9 mouse cellular contexts compared by ENCODE assay signal in genomic region chr2:69100706-69101105, GRCm38 (mm10). TPM values are rescaled to one million over a fixed set of nuclear protein-coding genes. Genes with fewer than 3 reads are reported as not detected.
A peak's percentile ranks its signal among the peaks of the same experiment; 100 is the strongest.
DNase-seq lines count a peak whose midpoint lies in the region; ATAC-seq and TF ChIP-seq lines count a peak whose summit lies in the region.
"Had no signal": no experiment of that assay in that cellular context is flagged by ENCODE, and none has a peak within 500 bp of the region (broad histone marks: within the 10 kb centered on the region; RNA-seq: fewer than 3 reads in every experiment).

No protein-coding gene starts in this region.

- DNase-seq in heart, adult 2 months: peak; percentile 18 to 31
- no peak for DNase-seq in heart, postnatal 25 days (ENCODE audit: low spot score)
- DNase-seq in CD4-positive helper T cell, adult 2 months (ENCODE audit: low read depth, low spot score): peak; percentile 14
- DNase-seq in adrenal gland, adult 8-10 months: peak; percentile 3
- peak; percentile 25 for DNase-seq in large intestine, adult 2 months (ENCODE audit: low read depth, low spot score)
- peak; percentile 44 for DNase-seq in retina, postnatal 7 days (ENCODE audit: low read depth, low spot score)
- no peak for DNase-seq in right cerebral cortex, postnatal 14 days
- DNase-seq: liver, embryonic 13.5 days had no signal

- TF ChIP-seq CTCF in heart, adult 2 months (IDR thresholded peaks at IDR 0.05): peak; percentile 90

- peak; percentile 77; the same call in 1 of the 2 replicates for TF ChIP-seq EP300 in heart, adult 2 months (IDR thresholded peaks at IDR 0.05; ENCODE audit: insufficient read depth, low read depth, low read length)

- H3K4me1 ChIP-seq in heart, adult 2 months (ENCODE audit: control insufficient read depth, insufficient read depth, low read length): peaks cover 1% of the 10 kb centered on the region; the same call in 1 of the 2 replicates
- no peaks in the 10 kb centered on the region for H3K4me1 ChIP-seq in forebrain, embryonic 16.5 days (replicated peaks; ENCODE audit: control insufficient read depth, insufficient read depth, low read length)
- H3K4me1 ChIP-seq: liver, embryonic 13.5 days had no signal

- no peak overlapping the region for H3K27ac ChIP-seq in heart, adult 2 months
- H3K27ac ChIP-seq in forebrain, embryonic 16.5 days (ENCODE audit: low read length): no peak overlapping the region
- H3K27ac ChIP-seq: liver, embryonic 13.5 days had no signal

- 10% methylated on average over 3 of the region's 3 CpGs for WGBS in heart, adult 2 months
- 28% methylated on average over 3 of the region's 3 CpGs for WGBS in forebrain, embryonic 16.5 days
- 8% methylated on average over 3 of the region's 3 CpGs for WGBS in large intestine, adult 2 months

- no peak overlapping the region for H3K9ac ChIP-seq in heart, adult 2 months (ENCODE audit: low read depth, low read length)
- H3K9ac ChIP-seq in forebrain, embryonic 16.5 days (replicated peaks; ENCODE audit: low read depth, low read length): no peak overlapping the region
- H3K9ac ChIP-seq: liver, embryonic 13.5 days had no signal

- no peaks in the 10 kb centered on the region for H3K79me2 ChIP-seq in heart, adult 2 months (replicated peaks; ENCODE audit: control insufficient read depth, insufficient read depth, low read length)

- 0 out of 2 replicates have a peak, but pooled peaks have one; percentile 26 for ATAC-seq in forebrain, embryonic 16.5 days

- TF ChIP-seq POLR2A in heart, adult 2 months (IDR thresholded peaks at IDR 0.05; ENCODE audit: insufficient read depth, low read depth, low read length): no peak

- H3K27me3 ChIP-seq in heart, adult 2 months (ENCODE audit: control insufficient read depth, insufficient read depth, low read length): no peaks in the 10 kb centered on the region
- no peaks in the 10 kb centered on the region for H3K27me3 ChIP-seq in forebrain, embryonic 16.5 days (replicated peaks; ENCODE audit: control insufficient read depth, insufficient read depth, low read length)
- H3K27me3 ChIP-seq: liver, embryonic 13.5 days had no signal

- no peaks in the 10 kb centered on the region for H3K36me3 ChIP-seq in heart, adult 2 months (ENCODE audit: control insufficient read depth, insufficient read depth, low read length)
- no peaks in the 10 kb centered on the region for H3K36me3 ChIP-seq in forebrain, embryonic 16.5 days (ENCODE audit: control insufficient read depth, insufficient read depth)
- H3K36me3 ChIP-seq: liver, embryonic 13.5 days had no signal

- intact Hi-C loops in heart, adult 2 months (cut with DNase I): loop anchor here (1.0 to 5.0 kb wide), 3 partner anchors 317 to 538 kb away; no protein-coding TSS in a partner anchor
- intact Hi-C loops in heart, postnatal 25 days (cut with DNase I): loop anchor here (1.0 to 10.0 kb wide), 3 partner anchors 316 to 538 kb away; no protein-coding TSS in a partner anchor

- no peak overlapping the region for H3K4me2 ChIP-seq in forebrain, embryonic 16.5 days (ENCODE audit: low read length)
- H3K4me2 ChIP-seq: liver, embryonic 13.5 days had no signal

- H3K9me3 ChIP-seq in forebrain, embryonic 16.5 days (ENCODE audit: control insufficient read depth, low read length): no peaks in the 10 kb centered on the region
- H3K9me3 ChIP-seq: liver, embryonic 13.5 days had no signal

- no peak overlapping the region for H3K4me3 ChIP-seq in heart, adult 2 months
- H3K4me3 ChIP-seq in forebrain, embryonic 16.5 days (replicated peaks; ENCODE audit: low read length): no peak overlapping the region
- H3K4me3 ChIP-seq: liver, embryonic 13.5 days had no signal

RNA-seq across cellular contexts. Expression of gene Nostrin, which starts 34.9 kb away (rescaled TPM):
- 1 to 10 TPM; 5.9 to 6.7 TPM for total RNA-seq in heart, adult 2 months (2021)
- 1.4 and 3.1 TPM in 2 replicates for polyA plus RNA-seq in heart, adult 2 months (2012; rRNA removed)
- 1 to 10 TPM; 4.9 to 5.7 TPM for total RNA-seq in heart, postnatal 25 days (2021)
- 10 to 100 TPM in 1 of 4 experiments, 1 to 10 TPM in 3; 6.1 to 10.8 (median 8.8) TPM for total RNA-seq in adrenal gland, adult 8-10 months (2022)
- polyA plus RNA-seq in forebrain, embryonic 16.5 days (2015; fragmentation: Nextera tagmentation; extraction: Ambion mirVana): 2.0 and 2.2 TPM in 2 replicates
- polyA plus RNA-seq in large intestine, adult 2 months (2012; rRNA removed): 20.7 and 21.1 TPM in 2 replicates

Comparison
In these comparisons a context has a peak if more than half of its experiments do, and no peak if none do; other contexts are left out.
1. DNase-seq: peak in heart, adult 2 months (2 of 2), CD4-positive helper T cell, adult 2 months (single experiment), adrenal gland, adult 8-10 months (single experiment), large intestine, adult 2 months (single experiment) and retina, postnatal 7 days (single experiment); none in heart, postnatal 25 days (single experiment) and right cerebral cortex, postnatal 14 days (single experiment).